Mouse (Mus musculus): Measurements from ENCODE around the gene Szt2. TPM values are rescaled to one million over a fixed set of nuclear protein-coding genes. Genes with fewer than 3 reads are reported as not detected.

Gene Szt2
- polyA plus RNA-seq, 1 experiment: 47.0 TPM

- Histone ChIP-seq H3K36me3 (ENCODE audit: control insufficient read depth, insufficient read depth, low read length) (peaks cover 8% of the 10 kb centered on the region), H3K4me1 (ENCODE audit: control insufficient read depth, insufficient read depth, insufficient read length) (peaks cover 13% of the 10 kb centered on the region; the same call in 1 of the 2 replicates), H3K27me3 (ENCODE audit: control insufficient read depth, insufficient read depth, low read length) (no peaks in the 10 kb centered on the region), H3K4me3 (ENCODE audit: extremely low read depth, insufficient read depth, insufficient read length) (peak within 1 kb of the TSS; percentile 86), H3K27ac (ENCODE audit: insufficient read depth, low read length) (peak within 1 kb of the TSS; percentile 87)
- under 1% methylated on average over 67 of the region's 67 CpGs for WGBS
- peak; percentile 46 for TF ChIP-seq POLR2A (IDR thresholded peaks at IDR 0.05; ENCODE audit: low read depth, low read length)
- no peak for TF ChIP-seq CTCF (IDR thresholded peaks at IDR 0.05; ENCODE audit: extremely low read depth, insufficient read depth, insufficient read length, insufficient replicate concordance)
- peak; percentile 86 to 87 for DNase-seq (ENCODE audit: low read depth in 1 of 2, low spot score in 2 of 2)
These were observed 27.9 kb upstream of the Szt2 start, which contains the start of gene Cdc20 for GRCm38 (mm10) chr4:118436820-118437603. Cdc20 (minus strand) TSS chr4:118437352.

- Histone ChIP-seq H3K36me3 (ENCODE audit: control insufficient read depth, insufficient read depth, low read length) (peaks cover 16% of the 10 kb centered on the region), H3K4me1 (ENCODE audit: control insufficient read depth, insufficient read depth, insufficient read length) (peaks cover 18% of the 10 kb centered on the region; the same call in 1 of the 2 replicates), H3K27me3 (ENCODE audit: control insufficient read depth, insufficient read depth, low read length) (no peaks in the 10 kb centered on the region), H3K4me3 (ENCODE audit: extremely low read depth, insufficient read depth, insufficient read length) (no peak overlapping the region), H3K27ac (ENCODE audit: insufficient read depth, low read length) (no peak overlapping the region)
- DNase-seq (ENCODE audit: low read depth in 1 of 2, low spot score in 2 of 2): no peak
- no peak for TF ChIP-seq POLR2A (IDR thresholded peaks at IDR 0.05; ENCODE audit: low read depth, low read length)
- TF ChIP-seq CTCF (IDR thresholded peaks at IDR 0.05; ENCODE audit: extremely low read depth, insufficient read depth, insufficient read length, insufficient replicate concordance): no peak
- WGBS: 92% methylated on average over 8 of the region's 8 CpGs
These were observed 23.3 kb upstream of the Szt2 start for GRCm38 (mm10) chr4:118432332-118432731.

- Histone ChIP-seq H3K27ac (ENCODE audit: insufficient read depth, low read length) (no peak overlapping the region), H3K4me3 (ENCODE audit: extremely low read depth, insufficient read depth, insufficient read length) (peak overlapping the region; percentile 75; the same call in 1 of the 2 replicates), H3K27me3 (ENCODE audit: control insufficient read depth, insufficient read depth, low read length) (no peaks in the 10 kb centered on the region), H3K4me1 (ENCODE audit: control insufficient read depth, insufficient read depth, insufficient read length) (peaks cover 11% of the 10 kb centered on the region), H3K36me3 (ENCODE audit: control insufficient read depth, insufficient read depth, low read length) (peaks cover 16% of the 10 kb centered on the region)
- TF ChIP-seq POLR2A (IDR thresholded peaks at IDR 0.05; ENCODE audit: low read depth, low read length) (no peak), CTCF (IDR thresholded peaks at IDR 0.05; ENCODE audit: extremely low read depth, insufficient read depth, insufficient read length, insufficient replicate concordance) (no peak)
- 65% methylated on average over 7 of the region's 7 CpGs for WGBS
- DNase-seq (ENCODE audit: low read depth in 1 of 2, low spot score in 2 of 2): no peak
These were observed 20.3 kb upstream of the Szt2 start for GRCm38 (mm10) chr4:118429215-118429895.

GRCm38 (mm10) chr4:118428531-118429214 lies 19.6 kb upstream of the Szt2 start:
- H3K4me1 ChIP-seq (ENCODE audit: control insufficient read depth, insufficient read depth, insufficient read length): peaks cover 11% of the 10 kb centered on the region

GRCm38 (mm10) chr4:118427768-118428451 lies 18.8 kb upstream of the Szt2 start, which contains the start of gene Elovl1:
Elovl1 (plus strand) TSS chr4:118428093.
- Histone ChIP-seq H3K4me1 (ENCODE audit: control insufficient read depth, insufficient read depth, insufficient read length) (peaks cover 11% of the 10 kb centered on the region), H3K27me3 (ENCODE audit: control insufficient read depth, insufficient read depth, low read length) (no peaks in the 10 kb centered on the region), H3K27ac (ENCODE audit: insufficient read depth, low read length) (peak within 1 kb of the TSS; percentile 81), H3K36me3 (ENCODE audit: control insufficient read depth, insufficient read depth, low read length) (peaks cover 17% of the 10 kb centered on the region), H3K4me3 (ENCODE audit: extremely low read depth, insufficient read depth, insufficient read length) (peak within 1 kb of the TSS; percentile 75)
- peak; percentile 59 to 86 for DNase-seq (ENCODE audit: low read depth in 1 of 2, low spot score in 2 of 2)
- under 1% methylated on average over 26 of the region's 31 CpGs for WGBS
- TF ChIP-seq POLR2A (IDR thresholded peaks at IDR 0.05; ENCODE audit: low read depth, low read length) (peak; percentile 53), CTCF (IDR thresholded peaks at IDR 0.05; ENCODE audit: extremely low read depth, insufficient read depth, insufficient read length, insufficient replicate concordance) (no peak)

More at GRCm38 (mm10) chr4:118428531-118429214, 19.6 kb upstream of the Szt2 start:
- Histone ChIP-seq H3K4me3 (ENCODE audit: extremely low read depth, insufficient read depth, insufficient read length) (peak overlapping the region; percentile 75), H3K36me3 (ENCODE audit: control insufficient read depth, insufficient read depth, low read length) (peaks cover 16% of the 10 kb centered on the region), H3K27me3 (ENCODE audit: control insufficient read depth, insufficient read depth, low read length) (no peaks in the 10 kb centered on the region), H3K27ac (ENCODE audit: insufficient read depth, low read length) (peak overlapping the region; percentile 81)
- 36% methylated on average over 15 of the region's 15 CpGs for WGBS
- no peak for TF ChIP-seq CTCF (IDR thresholded peaks at IDR 0.05; ENCODE audit: extremely low read depth, insufficient read depth, insufficient read length, insufficient replicate concordance)
- no peak for TF ChIP-seq POLR2A (IDR thresholded peaks at IDR 0.05; ENCODE audit: low read depth, low read length)
- DNase-seq (ENCODE audit: low read depth in 1 of 2, low spot score in 2 of 2): no peak

- peaks cover 14% of the 10 kb centered on the region for H3K36me3 ChIP-seq (ENCODE audit: control insufficient read depth, insufficient read depth, low read length)
- peak overlapping the region; percentile 71 for H3K27ac ChIP-seq (ENCODE audit: insufficient read depth, low read length)
These were observed 18.3 kb upstream of the Szt2 start for GRCm38 (mm10) chr4:118427415-118427767.

More at GRCm38 (mm10) chr4:118427415-118427767, 18.3 kb upstream of the Szt2 start:
- Histone ChIP-seq H3K4me3 (ENCODE audit: extremely low read depth, insufficient read depth, insufficient read length) (peak overlapping the region; percentile 57), H3K27me3 (ENCODE audit: control insufficient read depth, insufficient read depth, low read length) (no peaks in the 10 kb centered on the region), H3K4me1 (ENCODE audit: control insufficient read depth, insufficient read depth, insufficient read length) (peaks cover 11% of the 10 kb centered on the region)
- 10% methylated on average over 5 of the region's 5 CpGs for WGBS
- DNase-seq (ENCODE audit: low read depth in 1 of 2, low spot score in 2 of 2): no peak
- TF ChIP-seq POLR2A (IDR thresholded peaks at IDR 0.05; ENCODE audit: low read depth, low read length) (no peak), CTCF (IDR thresholded peaks at IDR 0.05; ENCODE audit: extremely low read depth, insufficient read depth, insufficient read length, insufficient replicate concordance) (no peak)

Data from spleen, adult 2 months (tissue).